ENCODE assay signal across 14 mouse cellular contexts in genomic region chr7:142353854-142354253, GRCm38 (mm10). TPM values are rescaled to one million over a fixed set of nuclear protein-coding genes. Genes with fewer than 3 reads are reported as not detected.
DNase-seq lines count a peak whose midpoint lies in the region; ATAC-seq and TF ChIP-seq lines count a peak whose summit lies in the region.
"Had no signal": no experiment of that assay in that cellular context is flagged by ENCODE, and none has a peak within 500 bp of the region (broad histone marks: within the 10 kb centered on the region; RNA-seq: fewer than 3 reads in every experiment).

No protein-coding gene starts in this region.

- no peak overlapping the region for H3K4me2 ChIP-seq in midbrain, embryonic 16.5 days (ENCODE audit: low read length)
- H3K4me2 ChIP-seq: hindbrain, embryonic 15.5 days; limb, embryonic 12.5 days had no signal

- WGBS in midbrain, embryonic 16.5 days: 84% methylated on average over 5 of the region's 5 CpGs

- ATAC-seq in G1E (ENCODE audit: extremely low read depth, insufficient number of reproducible peaks, low FRiP score, poor library complexity, severe bottlenecking): peak; percentile 46
- ATAC-seq in megakaryocyte progenitor cell, adult 5-6 weeks (replicated peaks; ENCODE audit: poor library complexity): peak; percentile 69
- ATAC-seq in midbrain, embryonic 16.5 days: no peak

- H3K36me3 ChIP-seq in G1E (replicated peaks): no peaks in the 10 kb centered on the region
- H3K36me3 ChIP-seq in midbrain, embryonic 16.5 days (ENCODE audit: control insufficient read depth, insufficient read depth, low read length): no peaks in the 10 kb centered on the region
- H3K36me3 ChIP-seq: hindbrain, embryonic 15.5 days; limb, embryonic 12.5 days had no signal

- H3K27ac ChIP-seq in gastrocnemius, adult 2 months: no peak overlapping the region
- H3K27ac ChIP-seq in midbrain, embryonic 16.5 days (ENCODE audit: low read length): no peak overlapping the region
- H3K27ac ChIP-seq: hindbrain, embryonic 15.5 days; limb, embryonic 12.5 days had no signal

- no peak for TF ChIP-seq CTCF in G1E (IDR thresholded peaks at IDR 0.05; ENCODE audit: low read depth, low read length)
- no peak for TF ChIP-seq CTCF in gastrocnemius, adult 2 months (IDR thresholded peaks at IDR 0.05)

- H3K9ac ChIP-seq in midbrain, embryonic 16.5 days (ENCODE audit: low read depth, low read length): no peak overlapping the region
- H3K9ac ChIP-seq: hindbrain, embryonic 15.5 days; limb, embryonic 12.5 days had no signal

- DNase-seq in 416B (ENCODE audit: low read depth) (peak; percentile 88), G1E (ENCODE audit: low spot score) (peak; percentile 63)
- peak; percentile 82 for DNase-seq in induced T-regulatory cell, adult 2 months (ENCODE audit: low read depth)
- no peak for DNase-seq in gastrocnemius, adult 8-10 months (ENCODE audit: low spot score in 2 of 2)
- no peak for DNase-seq in gastrocnemius, adult 2 months
- DNase-seq in layer of hippocampus, adult 9-10 months (ENCODE audit: low spot score): no peak
- DNase-seq: adrenal gland, postnatal 36 days; cerebellum, postnatal 36 days; layer of hippocampus, adult 9-11 months had no signal

- peaks cover 85% of the 10 kb centered on the region for H3K4me1 ChIP-seq in G1E (ENCODE audit: insufficient read depth, low read depth, low read length)
- peaks cover 5% of the 10 kb centered on the region; the same call in 1 of the 2 replicates for H3K4me1 ChIP-seq in midbrain, embryonic 16.5 days (ENCODE audit: control insufficient read depth, insufficient read depth, low read length)
- H3K4me1 ChIP-seq: hindbrain, embryonic 15.5 days had no signal

- intact Hi-C loops in gastrocnemius, adult 2 months (cut with DNase I): no loop called here

- H3K9me3 ChIP-seq in G1E (replicated peaks): no peaks in the 10 kb centered on the region
- no peaks in the 10 kb centered on the region for H3K9me3 ChIP-seq in midbrain, embryonic 16.5 days (replicated peaks; ENCODE audit: control insufficient read depth, low read length, poor library complexity, severe bottlenecking)
- H3K9me3 ChIP-seq: hindbrain, embryonic 15.5 days; limb, embryonic 12.5 days had no signal

- H3K4me3 ChIP-seq in G1E (ENCODE audit: low read depth, low read length): peak overlapping the region; percentile 37; the same call in 1 of the 2 replicates
- H3K4me3 ChIP-seq in gastrocnemius, adult 2 months: no peak overlapping the region
- H3K4me3 ChIP-seq in midbrain, embryonic 16.5 days (ENCODE audit: low read depth, low read length): no peak overlapping the region
- H3K4me3 ChIP-seq: hindbrain, embryonic 15.5 days; limb, embryonic 12.5 days had no signal

- H3K27me3 ChIP-seq in G1E (ENCODE audit: insufficient read depth, low read length): no peaks in the 10 kb centered on the region
- H3K27me3 ChIP-seq in midbrain, embryonic 16.5 days (ENCODE audit: control insufficient read depth, insufficient read depth, low read depth, low read length): no peaks in the 10 kb centered on the region
- H3K27me3 ChIP-seq: hindbrain, embryonic 15.5 days; limb, embryonic 12.5 days had no signal

RNA-seq across cellular contexts. Expression of gene Ifitm10, which starts 19.7 kb away (rescaled TPM):
- total RNA-seq in G1E (2014; fragmentation: Nextera tagmentation) (not detected in 2 replicates), G1E (2017) (0.81 and 0.93 TPM in 2 replicates)
- polyA plus RNA-seq in G1E (2012): 0.33 and 0.52 TPM in 2 replicates
- total RNA-seq in megakaryocyte progenitor cell, adult 5-6 weeks (2015): not detected in 2 replicates
- total RNA-seq in megakaryocyte progenitor cell, adult 5-6 weeks (2017): not detected in 2 replicates
- 1 to 10 TPM; 1.6 to 2.4 (median 2.1) TPM for total RNA-seq in gastrocnemius, adult 8-10 months (2022)
- total RNA-seq in gastrocnemius, adult 2 months (2021): 1 to 10 TPM; 3.0 to 4.1 TPM
- 11.3 and 14.1 TPM in 2 replicates for polyA plus RNA-seq in midbrain, embryonic 16.5 days (2015; fragmentation: Nextera tagmentation; extraction: Ambion mirVana)

RNA-seq across cellular contexts. Expression of gene Gm49369, which starts 28.6 kb away (rescaled TPM):
- total RNA-seq in G1E (2014; fragmentation: Nextera tagmentation) (not detected in 2 replicates), G1E (2017) (246 and 291 TPM in 2 replicates)
- polyA plus RNA-seq in G1E (2012): 28.2 and 43.6 TPM in 2 replicates
- total RNA-seq in megakaryocyte progenitor cell, adult 5-6 weeks (2015): not detected in 2 replicates
- total RNA-seq in megakaryocyte progenitor cell, adult 5-6 weeks (2017): 25.2 and 59.0 TPM in 2 replicates
- total RNA-seq in gastrocnemius, adult 8-10 months (2022): 1 to 10 TPM; 1.7 to 8.5 (median 4.8) TPM
- 1 to 10 TPM; 1.5 to 1.8 TPM for total RNA-seq in gastrocnemius, adult 2 months (2021)
- 2.5 and 3.4 TPM in 2 replicates for polyA plus RNA-seq in midbrain, embryonic 16.5 days (2015; fragmentation: Nextera tagmentation; extraction: Ambion mirVana)

RNA-seq across cellular contexts. Expression of gene Ctsd, which starts 34.0 kb away (rescaled TPM):
- total RNA-seq in G1E (2014; fragmentation: Nextera tagmentation): 102 and 133 TPM in 2 replicates
- 1,036 and 1,228 TPM in 2 replicates for total RNA-seq in G1E (2017)
- 43.0 and 64.7 TPM in 2 replicates for polyA plus RNA-seq in G1E (2012)
- total RNA-seq in megakaryocyte progenitor cell, adult 5-6 weeks (2015): 115 and 133 TPM in 2 replicates
- 129 and 170 TPM in 2 replicates for total RNA-seq in megakaryocyte progenitor cell, adult 5-6 weeks (2017)
- 100 to 1,000 TPM; 443 to 485 (median 471) TPM for total RNA-seq in gastrocnemius, adult 8-10 months (2022)
- 100 to 1,000 TPM; 411 to 467 TPM for total RNA-seq in gastrocnemius, adult 2 months (2021)
- 243 and 289 TPM in 2 replicates for polyA plus RNA-seq in midbrain, embryonic 16.5 days (2015; fragmentation: Nextera tagmentation; extraction: Ambion mirVana)

RNA-seq across cellular contexts. Expression of gene Krtap5-4, which starts 50.5 kb away (rescaled TPM):
- not detected in 2 replicates for total RNA-seq in G1E (2014; fragmentation: Nextera tagmentation)
- total RNA-seq in G1E (2017): not detected in 2 replicates
- not detected in 2 replicates for polyA plus RNA-seq in G1E (2012)
- total RNA-seq in megakaryocyte progenitor cell, adult 5-6 weeks (2015): not detected in 2 replicates
- total RNA-seq in megakaryocyte progenitor cell, adult 5-6 weeks (2017): not detected in 2 replicates
- not detected for total RNA-seq in gastrocnemius, adult 8-10 months (2022)
- not detected for total RNA-seq in gastrocnemius, adult 2 months (2021)
- not detected in 2 replicates for polyA plus RNA-seq in midbrain, embryonic 16.5 days (2015; fragmentation: Nextera tagmentation; extraction: Ambion mirVana)
- total RNA-seq: adrenal gland, postnatal 36 days; gastrocnemius, postnatal 4 days had no signal
- polyA plus RNA-seq: hindbrain, embryonic 15.5 days; limb, embryonic 12.5 days had no signal

RNA-seq across cellular contexts. Expression of gene Krtap5-1, which starts 56.9 kb away (rescaled TPM):
- total RNA-seq in G1E (2014; fragmentation: Nextera tagmentation) (not detected in 2 replicates), G1E (2017) (not detected in 2 replicates)
- polyA plus RNA-seq in G1E (2012): not detected in 2 replicates
- not detected in 2 replicates for total RNA-seq in megakaryocyte progenitor cell, adult 5-6 weeks (2015)
- not detected in 2 replicates for total RNA-seq in megakaryocyte progenitor cell, adult 5-6 weeks (2017)
- total RNA-seq in gastrocnemius, adult 8-10 months (2022): not detected
- total RNA-seq in gastrocnemius, adult 2 months (2021): not detected
- not detected in 2 replicates for polyA plus RNA-seq in midbrain, embryonic 16.5 days (2015; fragmentation: Nextera tagmentation; extraction: Ambion mirVana)
- total RNA-seq: adrenal gland, postnatal 36 days; gastrocnemius, postnatal 4 days had no signal
- polyA plus RNA-seq: hindbrain, embryonic 15.5 days; limb, embryonic 12.5 days had no signal

Comparison
In these comparisons a context has a peak if more than half of its experiments do, and no peak if none do; other contexts are left out.
1. DNase-seq: peak in 416B (single experiment), G1E (single experiment) and induced T-regulatory cell, adult 2 months (single experiment); none in gastrocnemius, adult 8-10 months (0 of 2), gastrocnemius, adult 2 months (single experiment) and layer of hippocampus, adult 9-10 months (single experiment).